Mouse (Mus musculus) urinary bladder, postnatal 14 days (tissue): Measurements from ENCODE around the gene Elovl3.
"Not testable (repeated sequence)": the region's sequence is repeated elsewhere in the genome, so short reads cannot be mapped to it uniquely, and the experiment has no call there.

Source experiments
- DNase-seq: peaks from one replicate; pipeline ENCODE4 v3.0.0; 2021; ENCODE audit warnings: low spot score

The Elovl3 gene

GRCm38 (mm10) chr19:46131694-46132525 lies at the start of gene Elovl3:
Gene Elovl3, plus strand, starts transcription at chr19:46131897.
- peak; percentile 55 for DNase-seq

GRCm38 (mm10) chr19:46085185-46085584 lies 46.5 kb upstream of the Elovl3 start:
- no peak for DNase-seq

DNA sequence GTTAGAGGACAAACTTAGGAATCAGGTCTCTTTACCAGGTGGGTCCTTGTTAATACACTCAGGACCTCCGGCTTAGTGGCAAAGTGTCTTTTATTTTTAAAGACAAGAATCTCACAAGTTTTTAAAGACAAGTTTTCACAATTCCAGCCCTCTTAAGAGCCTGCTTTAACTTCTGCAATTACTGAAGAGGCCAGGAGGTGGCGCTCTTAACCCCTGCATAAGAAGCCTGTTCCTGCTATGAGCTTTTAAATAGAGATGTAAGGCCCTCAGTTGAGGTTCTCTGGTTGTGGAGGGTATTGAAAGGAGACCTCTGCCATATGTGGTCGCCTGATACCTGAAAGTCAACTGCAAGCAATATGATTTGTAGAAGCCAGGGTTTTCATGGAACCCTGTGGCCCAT lies 45.4 kb upstream of the Elovl3 start:
- peak; percentile 44 for DNase-seq

GRCm38 (mm10) chr19:46087871-46088270 lies 43.8 kb upstream of the Elovl3 start:
- no peak for DNase-seq

- no peak for DNase-seq
Measured at GRCm38 (mm10) chr19:46091641-46092040, 40.1 kb upstream of the Elovl3 start.

DNA sequence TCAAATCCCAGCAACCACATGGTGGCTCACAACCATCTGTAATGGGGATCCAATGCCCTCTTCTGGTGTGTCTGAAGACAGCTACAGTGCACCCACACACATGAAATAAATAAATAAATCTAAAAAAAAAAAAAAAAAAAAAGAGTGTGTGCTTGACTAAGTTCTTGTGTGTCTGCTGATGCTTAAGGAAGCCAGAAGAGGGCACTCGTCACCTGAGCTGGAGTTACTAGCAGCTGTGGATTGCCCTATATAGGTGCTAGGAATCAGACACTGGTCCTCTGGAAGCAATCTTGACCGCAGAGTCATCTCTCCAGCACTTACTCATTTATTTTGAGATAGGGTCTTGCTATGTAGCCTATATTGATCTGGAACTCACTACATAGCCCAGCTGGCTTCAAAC lies 37.6 kb upstream of the Elovl3 start:
- no peak for DNase-seq

- DNase-seq, result no peak
Measured at GRCm38 (mm10) chr19:46095291-46095690, 36.4 kb upstream of the Elovl3 start.

- DNase-seq, result no peak
Measured at GRCm38 (mm10) chr19:46096396-46096795, 35.3 kb upstream of the Elovl3 start.

- no peak for DNase-seq
Measured at GRCm38 (mm10) chr19:46099561-46099960, 32.1 kb upstream of the Elovl3 start.

DNA sequence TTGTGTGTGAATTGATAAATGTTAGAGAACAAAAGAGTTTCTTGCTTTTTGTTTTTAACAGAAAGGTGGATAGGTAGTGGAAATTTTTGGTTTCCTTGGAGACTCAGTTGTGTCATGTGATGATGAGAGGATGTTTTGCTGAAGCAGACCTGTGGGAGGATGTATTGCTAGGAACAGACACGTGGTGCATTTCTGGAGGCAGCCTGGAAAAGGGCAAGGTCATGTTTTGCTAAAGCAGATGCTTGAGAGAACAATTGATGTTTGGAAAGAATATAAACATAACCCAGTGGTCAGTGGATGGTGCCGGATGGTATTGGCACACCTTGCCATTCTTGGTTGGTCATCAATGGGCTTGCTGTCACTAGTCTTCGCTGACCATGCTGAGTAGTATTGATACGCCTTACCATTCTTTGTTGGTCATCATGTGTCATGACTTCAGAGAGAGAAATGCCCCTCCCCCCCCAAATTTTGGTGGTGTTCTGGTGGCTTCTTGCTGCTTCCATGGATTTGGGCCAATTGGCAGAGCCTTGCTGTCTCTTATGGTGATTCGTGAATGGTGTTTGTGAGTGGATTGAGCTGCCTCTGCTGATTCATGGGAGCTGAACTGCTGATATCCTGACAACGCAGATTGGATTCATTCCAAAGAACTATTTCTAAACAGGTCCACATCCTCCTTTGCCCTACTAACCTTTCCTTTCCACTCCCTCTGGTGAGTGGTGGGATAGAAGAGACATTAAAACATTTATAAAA lies 28.1 kb upstream of the Elovl3 start:
- DNase-seq, result no peak

- no peak for DNase-seq
Measured at GRCm38 (mm10) chr19:46104187-46104557, 27.5 kb upstream of the Elovl3 start.

- DNase-seq, result no peak
Measured at GRCm38 (mm10) chr19:46110214-46110613, 21.5 kb upstream of the Elovl3 start.

- no peak for DNase-seq
Measured at GRCm38 (mm10) chr19:46110781-46111180, 20.9 kb upstream of the Elovl3 start.

- DNase-seq, result no peak
Measured at GRCm38 (mm10) chr19:46114617-46115016, 17.1 kb upstream of the Elovl3 start.

DNA sequence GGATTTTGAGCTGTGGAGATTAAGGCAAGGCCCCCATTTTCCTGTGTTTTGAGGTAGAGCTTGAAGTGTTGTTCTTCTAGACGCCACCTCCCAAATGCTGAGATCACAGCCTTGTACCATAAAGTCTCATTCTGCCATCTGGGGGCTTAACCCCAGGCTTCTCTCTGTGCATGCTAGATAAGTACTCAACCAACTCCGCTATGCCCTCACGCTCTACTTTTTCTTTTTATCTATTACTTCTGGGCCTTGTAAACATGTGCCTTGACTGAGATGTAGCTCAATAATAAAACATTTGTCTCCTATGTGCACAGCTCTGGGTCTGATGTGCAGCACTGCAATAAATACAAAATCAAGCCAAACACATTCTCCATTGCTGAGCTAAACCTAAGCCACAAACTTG lies 12.2 kb upstream of the Elovl3 start:
- DNase-seq, result no peak

DNA sequence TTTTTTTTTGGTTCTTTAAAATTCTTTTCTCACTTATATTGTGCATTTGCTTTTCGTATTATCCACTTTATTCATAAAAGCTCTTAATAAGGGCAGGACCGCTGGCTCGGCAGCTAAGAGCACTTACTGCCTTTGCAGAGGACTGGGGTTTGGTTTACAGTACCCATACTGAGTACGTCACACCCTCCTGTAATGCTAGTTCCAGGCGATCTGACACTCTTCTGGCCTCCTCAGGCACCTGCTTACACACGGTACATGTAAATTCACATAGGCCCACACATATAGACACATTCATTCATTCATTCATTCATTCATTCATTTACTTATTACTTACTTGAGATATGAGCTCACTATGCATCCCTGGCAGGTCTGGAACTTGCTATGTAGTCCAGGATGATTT lies 10.8 kb upstream of the Elovl3 start:
- no peak for DNase-seq

GRCm38 (mm10) chr19:46123876-46124275 lies 7.8 kb upstream of the Elovl3 start:
- no peak for DNase-seq

GRCm38 (mm10) chr19:46124651-46125050 lies 7.0 kb upstream of the Elovl3 start:
- no peak for DNase-seq

DNA sequence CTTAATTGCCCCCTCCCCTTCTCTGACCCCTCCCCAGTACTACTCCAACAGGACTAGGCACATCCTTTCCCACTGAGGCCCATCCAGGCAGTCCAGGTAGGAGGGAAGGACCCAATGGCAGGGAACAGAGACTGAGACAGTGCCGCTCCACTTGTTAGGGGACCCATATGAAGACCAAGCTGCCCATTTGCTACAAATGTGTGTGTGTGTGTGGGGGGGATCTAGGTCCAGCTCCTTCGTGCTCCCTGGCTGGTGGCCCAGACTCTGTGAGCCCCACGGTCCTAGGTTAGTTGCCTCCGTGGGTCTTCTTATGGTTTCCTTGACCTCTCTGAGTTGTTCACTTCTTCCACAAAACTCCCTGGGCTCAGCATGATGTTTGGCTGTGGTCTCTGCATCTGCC lies 5.4 kb upstream of the Elovl3 start:
- no peak for DNase-seq

DNA sequence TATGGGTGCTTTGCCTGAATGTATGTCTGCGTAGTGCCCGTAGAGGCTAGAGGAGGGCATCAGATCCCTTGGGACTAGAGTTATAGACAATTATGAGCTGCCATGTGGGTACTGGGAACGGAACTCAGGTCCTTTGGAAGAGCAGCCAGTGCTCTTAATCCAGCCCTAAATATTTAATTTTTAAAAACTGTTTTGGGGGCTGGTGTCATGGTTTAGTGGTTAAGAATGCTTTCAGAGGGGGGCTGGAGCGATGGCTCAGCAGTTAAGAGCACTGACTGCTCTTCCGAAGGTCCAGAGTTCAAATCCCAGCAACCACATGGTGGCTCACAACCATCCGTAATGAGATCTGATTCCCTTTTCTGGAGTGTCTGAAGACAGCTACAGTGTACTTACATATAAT lies 2.0 kb upstream of the Elovl3 start:
- DNase-seq, result not testable (repeated sequence)

DNA sequence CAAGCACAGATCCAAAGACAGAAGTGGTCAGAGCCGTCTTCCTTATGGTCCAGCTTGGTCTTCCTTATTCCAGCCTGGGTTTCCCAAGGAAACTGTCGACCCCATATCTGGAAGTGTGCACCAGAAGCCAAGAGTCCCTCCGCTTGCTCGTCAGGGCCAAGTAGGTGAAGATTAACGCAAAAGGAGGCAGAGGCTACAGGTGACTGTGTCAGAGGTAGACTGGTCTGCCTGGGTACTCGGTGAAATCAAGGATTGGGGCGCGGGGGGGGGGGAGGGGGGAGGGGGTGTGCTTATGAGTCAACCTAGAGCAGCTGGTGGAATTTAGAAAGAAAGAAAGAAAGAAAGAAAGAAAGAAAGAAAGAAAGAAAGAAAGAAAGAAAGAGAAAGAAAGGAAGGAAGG lies 414 bp upstream of the Elovl3 start:
- no peak for DNase-seq

DNA sequence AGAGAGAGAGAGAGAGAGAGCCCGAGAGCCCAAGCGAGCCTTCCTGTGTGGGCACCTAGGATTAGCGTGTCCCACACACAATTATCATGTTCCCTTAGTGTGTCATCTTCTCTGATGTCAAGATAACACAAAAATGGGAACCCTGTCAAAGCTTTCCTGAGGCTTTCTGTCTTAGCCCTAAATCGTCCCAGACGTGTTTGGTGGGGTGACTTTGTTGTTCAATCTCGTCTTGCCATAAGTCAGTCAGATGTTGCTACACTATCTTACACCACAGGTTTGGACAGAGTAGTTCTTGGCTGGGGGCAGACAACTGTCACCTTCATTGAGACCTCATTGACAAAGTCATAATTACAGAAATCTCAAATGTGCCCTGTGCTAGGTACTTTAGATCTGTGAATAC lies 880 bp downstream of the Elovl3 start:
- DNase-seq, result no peak

- DNase-seq, result peak; percentile 92
Measured at GRCm38 (mm10) chr19:46135297-46135696, 3.6 kb downstream of the Elovl3 start.
